Mouse (Mus musculus) embryonic fibroblast, embryonic 13.5 days (primary cell): ENCODE data around the gene Rps6ka3.

Experiments
- CTCF ChIP-seq: IDR thresholded peaks from 2 replicates; pipeline ENCODE4 v1.5.1; 2011; ENCODE audit warnings: mild to moderate bottlenecking, control low read depth, low read length, moderate library complexity, borderline replicate concordance; ENCODE audit not compliant: insufficient read depth
- POLR2A ChIP-seq: IDR thresholded peaks from 2 replicates; pipeline ENCODE4 v1.6.1; 2011; ENCODE audit warnings: low read depth, mild to moderate bottlenecking, control low read depth, low read length, moderate library complexity

DNA sequence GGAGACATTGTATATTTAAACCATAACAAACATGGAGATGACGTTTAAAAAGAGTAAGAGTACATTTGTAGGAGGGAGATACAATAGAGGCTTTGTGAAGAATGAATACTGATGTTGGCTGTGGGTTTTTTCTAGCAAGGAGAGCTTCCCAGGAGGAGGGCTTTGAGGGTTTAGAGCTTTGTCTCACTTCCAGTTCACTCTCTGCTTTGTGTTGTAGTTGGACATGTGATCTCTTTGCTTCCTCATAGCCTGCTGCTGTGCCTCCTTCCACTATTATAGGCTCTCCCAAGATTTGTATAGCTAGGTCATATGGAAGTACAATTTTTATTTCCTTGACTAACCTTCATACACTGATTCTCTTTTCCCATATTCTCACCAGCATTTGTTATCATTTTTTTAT is 27.2 kb downstream of the Rps6ka3 start:
- TF ChIP-seq CTCF, result no peak
- no peak for TF ChIP-seq POLR2A
